Mouse (Mus musculus): ENCODE data around the gene Lgalsl.
A peak's percentile ranks its signal among the peaks of the same experiment; 100 is the strongest.

Gene Lgalsl

GRCm38 (mm10) chr11:20823961-20824360 is 6.9 kb downstream of the Lgalsl start:
- no peak for DNase-seq (ENCODE audit: low spot score)

- no peak for DNase-seq (ENCODE audit: low spot score)
Measured at GRCm38 (mm10) chr11:20823301-20823700, 7.6 kb downstream of the Lgalsl start.

- no peak for DNase-seq (ENCODE audit: low spot score)
Measured at GRCm38 (mm10) chr11:20821351-20821750, 9.5 kb downstream of the Lgalsl start.

DNA sequence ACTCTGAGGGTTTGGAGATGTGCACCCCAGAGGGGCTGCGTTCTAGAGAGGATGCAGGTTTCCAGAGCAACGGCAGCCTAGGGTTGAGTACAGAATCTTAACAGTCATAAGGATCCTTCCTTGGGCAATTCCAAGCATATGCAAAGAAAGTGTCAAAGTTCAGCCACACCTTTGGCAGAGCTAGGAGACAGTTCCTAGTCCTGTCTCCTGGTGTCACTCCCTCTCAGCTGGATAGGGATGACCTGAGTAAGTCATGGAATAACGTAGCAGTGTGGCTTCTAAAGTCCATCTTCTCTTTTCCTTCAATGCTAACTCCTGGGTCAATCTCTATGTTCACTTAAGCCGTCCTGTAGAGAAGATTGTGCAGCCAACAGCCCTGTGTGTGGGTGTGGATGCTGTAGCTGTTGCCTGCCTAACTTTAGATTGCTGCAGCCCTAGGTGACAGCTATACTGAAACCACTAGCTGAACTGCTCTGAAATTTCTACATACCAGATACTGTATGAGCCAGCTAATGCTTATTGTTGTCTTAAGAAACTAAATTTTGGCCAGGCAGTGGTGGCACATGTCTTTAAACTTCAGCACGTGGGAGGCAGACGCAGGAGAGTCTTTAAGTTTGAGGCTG is 16.8 kb downstream of the Lgalsl start:
- DNase-seq (ENCODE audit: low spot score), result no peak

- DNase-seq (ENCODE audit: low spot score), result no peak
Measured at GRCm38 (mm10) chr11:20812153-20812887, 18.5 kb downstream of the Lgalsl start.

- DNase-seq (ENCODE audit: low spot score), result no peak
Measured at GRCm38 (mm10) chr11:20806659-20807058, 24.2 kb downstream of the Lgalsl start.

GRCm38 (mm10) chr11:20805604-20806249 is 25.1 kb downstream of the Lgalsl start:
- DNase-seq (ENCODE audit: low spot score), result no peak

DNA sequence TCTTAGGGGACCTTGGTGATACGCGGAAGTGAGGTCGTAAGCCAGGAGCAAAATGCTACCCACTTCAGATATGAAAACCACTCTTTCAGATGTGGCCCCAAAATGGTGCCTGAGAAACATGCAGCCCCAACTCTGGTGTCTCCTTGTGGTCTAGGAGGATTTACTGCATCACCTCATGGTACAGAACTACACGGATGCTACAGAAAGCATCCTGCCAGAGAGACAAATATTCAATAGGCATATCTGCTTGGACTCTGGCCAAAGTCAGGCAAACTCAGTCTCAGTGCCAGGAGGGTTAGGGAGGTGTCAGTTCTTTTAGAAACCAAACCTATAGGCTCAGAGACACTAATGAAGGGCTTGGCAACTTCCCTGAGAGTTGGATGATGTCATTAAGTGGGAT is 26.4 kb downstream of the Lgalsl start:
- no peak for DNase-seq (ENCODE audit: low spot score)

DNA sequence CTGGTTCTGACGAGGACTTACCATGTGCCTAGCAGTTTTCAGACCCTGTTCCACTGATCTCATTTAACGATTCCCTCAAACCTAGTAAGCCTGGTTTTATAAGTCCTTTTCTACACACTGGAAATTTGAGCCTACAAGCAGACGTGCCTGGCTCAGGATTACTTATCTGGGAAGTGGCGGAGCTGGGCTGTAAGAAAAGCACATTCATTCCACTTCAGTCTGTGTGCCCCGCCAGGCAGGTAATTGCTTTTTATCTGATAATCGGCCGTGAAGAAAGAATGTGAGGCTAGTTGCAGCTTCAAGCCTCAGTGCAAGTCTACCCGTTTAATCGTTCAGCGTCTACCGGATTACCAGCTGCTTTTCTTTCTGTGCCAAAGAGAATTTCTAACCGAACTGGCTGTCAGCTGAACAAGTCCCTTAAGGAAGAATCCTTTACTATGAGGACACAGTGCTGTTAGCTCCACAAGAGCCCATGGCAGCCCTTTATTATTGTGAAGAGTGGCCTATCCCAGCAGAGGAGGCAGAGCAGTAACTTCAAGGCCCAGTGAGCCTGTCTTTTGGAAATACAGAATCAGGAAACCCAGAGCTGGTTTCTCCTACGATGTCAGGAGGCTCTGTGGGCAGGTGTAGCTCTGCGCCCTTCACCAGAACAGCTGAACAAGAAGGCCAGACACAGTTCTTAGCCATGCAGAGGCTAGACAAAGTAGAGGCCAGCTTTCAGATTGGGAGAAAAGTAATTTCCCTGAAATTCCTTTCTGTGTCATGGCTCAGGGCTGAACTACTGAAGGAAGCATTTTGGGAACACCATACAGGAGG is 30.4 kb downstream of the Lgalsl start:
- no peak for DNase-seq (ENCODE audit: low spot score)

- DNase-seq (ENCODE audit: low spot score), result no peak
Measured at GRCm38 (mm10) chr11:20797841-20798240, 33.0 kb downstream of the Lgalsl start.

- no peak for DNase-seq (ENCODE audit: low spot score)
Measured at GRCm38 (mm10) chr11:20795466-20795865, 35.4 kb downstream of the Lgalsl start.

- no peak for DNase-seq (ENCODE audit: low spot score)
Measured at GRCm38 (mm10) chr11:20794913-20795254, 36.0 kb downstream of the Lgalsl start.

DNA sequence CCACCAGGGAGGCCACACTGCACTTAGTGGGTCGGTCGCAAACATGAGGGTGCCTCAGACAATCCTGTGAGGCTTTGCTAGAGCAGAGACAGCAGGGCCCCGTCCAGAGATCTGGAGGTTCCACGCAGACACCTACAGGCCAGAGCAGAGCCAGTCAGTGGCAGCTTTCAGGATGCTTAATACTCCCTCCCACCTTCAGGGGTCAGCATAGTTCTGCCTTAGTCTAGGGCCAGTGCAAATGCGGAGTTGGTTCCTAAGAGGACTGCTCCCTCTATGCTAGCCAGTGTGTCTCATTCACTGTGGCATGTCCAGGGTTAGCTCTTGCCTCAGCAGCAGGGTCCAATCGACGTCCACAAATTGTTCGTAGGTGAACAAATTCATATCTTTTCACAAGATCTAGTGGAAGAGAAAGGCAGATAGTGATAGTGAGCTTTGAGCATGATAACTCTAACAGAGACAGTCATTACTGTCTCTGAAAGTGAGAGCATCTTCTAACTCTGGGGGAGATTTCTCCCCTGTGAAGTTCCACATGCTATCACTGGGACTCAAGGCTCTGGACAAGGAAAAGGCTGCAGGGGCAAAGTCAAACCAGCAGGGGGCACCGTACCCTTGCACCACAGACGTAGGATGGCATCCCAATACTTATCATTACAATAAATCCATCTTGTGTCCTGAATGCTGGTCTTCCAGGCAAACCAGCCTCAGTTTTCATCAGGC is 36.5 kb downstream of the Lgalsl start:
- peak; percentile 86 for DNase-seq (ENCODE audit: low spot score)

DNA sequence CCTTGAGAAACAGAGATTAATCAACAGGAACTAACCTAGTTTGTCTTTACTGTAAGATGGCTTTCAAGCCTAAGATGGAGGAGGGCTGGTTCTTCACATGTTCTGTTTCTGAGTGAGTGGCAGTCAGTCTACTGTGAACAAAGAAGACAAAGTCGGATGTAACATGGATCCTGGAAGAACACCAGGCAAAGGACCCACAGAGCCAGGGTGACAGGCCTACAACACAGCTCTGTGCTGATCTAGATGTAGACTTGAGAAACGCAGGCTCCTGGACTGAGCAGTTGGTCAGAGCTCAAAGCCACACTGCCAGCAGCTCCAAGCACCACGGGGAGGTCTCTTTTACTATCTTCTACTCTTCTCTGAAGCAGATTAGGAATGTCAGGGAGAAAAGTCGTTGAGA is 37.2 kb downstream of the Lgalsl start:
- DNase-seq (ENCODE audit: low spot score), result no peak

- DNase-seq (ENCODE audit: low spot score), result no peak
Measured at GRCm38 (mm10) chr11:20792667-20793066, 38.2 kb downstream of the Lgalsl start.

GRCm38 (mm10) chr11:20791334-20791733 is 39.5 kb downstream of the Lgalsl start:
- no peak for DNase-seq (ENCODE audit: low spot score)

GRCm38 (mm10) chr11:20789015-20789414 is 41.8 kb downstream of the Lgalsl start:
- DNase-seq (ENCODE audit: low spot score), result no peak

DNA sequence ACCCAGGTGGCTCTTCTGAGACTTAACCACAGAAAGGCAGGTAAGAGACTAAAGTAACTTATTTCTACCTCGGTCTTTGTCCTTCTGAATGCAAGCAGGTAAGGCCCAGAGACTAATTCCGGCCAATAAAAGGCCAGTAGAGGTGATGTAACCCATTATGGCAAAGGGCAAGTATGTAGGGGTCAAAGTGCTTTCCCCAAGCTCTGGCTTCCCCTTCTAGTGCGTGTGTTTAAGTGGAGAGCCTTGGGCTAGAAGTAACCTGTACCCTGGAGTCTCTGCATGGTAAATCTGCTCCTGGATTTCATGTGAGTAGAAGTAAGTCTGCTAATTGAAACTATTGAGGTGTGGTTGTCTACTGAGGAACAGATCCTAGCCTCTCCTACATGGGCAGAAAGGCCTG is 42.8 kb downstream of the Lgalsl start:
- no peak for DNase-seq (ENCODE audit: low spot score)

DNA sequence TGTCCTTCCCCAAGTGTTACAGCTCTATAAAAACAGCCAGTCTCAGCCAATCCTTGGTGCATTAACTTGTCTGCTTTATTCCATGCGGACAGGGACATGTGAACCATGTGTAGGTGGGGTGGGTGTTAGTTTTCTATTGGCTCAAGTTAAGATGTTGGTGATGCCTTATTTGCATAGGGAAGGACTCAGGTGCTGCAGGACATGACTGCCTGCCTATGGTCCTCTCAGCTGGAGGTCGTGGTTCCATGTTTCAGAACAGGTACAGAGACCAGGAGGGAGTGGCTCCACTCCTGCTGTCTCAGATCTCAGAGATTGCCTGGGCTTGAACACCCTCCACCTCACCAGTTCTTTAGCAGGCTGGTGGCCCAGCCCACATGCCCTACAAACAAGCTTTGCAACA is 44.7 kb downstream of the Lgalsl start:
- DNase-seq (ENCODE audit: low spot score), result no peak

- DNase-seq (ENCODE audit: low spot score), result no peak
Measured at GRCm38 (mm10) chr11:20785186-20785585, 45.7 kb downstream of the Lgalsl start.

DNA sequence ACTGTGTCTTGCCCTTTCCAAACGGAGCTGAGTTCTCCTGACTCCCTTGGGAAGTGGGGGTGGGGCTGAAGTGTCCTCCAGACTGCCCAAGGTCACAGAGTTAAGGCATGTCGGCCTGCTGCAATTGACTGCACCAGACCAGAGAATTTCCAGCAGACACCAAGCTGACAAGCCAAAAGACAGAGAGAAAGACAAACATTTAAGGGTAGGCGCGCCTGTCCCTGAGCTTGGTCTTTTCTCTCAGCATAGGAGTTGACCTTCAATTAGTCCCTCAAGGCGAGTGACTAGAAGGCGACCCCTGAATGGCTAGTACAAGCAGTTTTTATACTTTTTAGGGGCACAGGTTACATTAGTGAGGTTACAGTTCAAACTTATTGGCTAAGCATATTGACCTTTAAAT is 46.1 kb downstream of the Lgalsl start:
- DNase-seq (ENCODE audit: low spot score), result no peak

DNA sequence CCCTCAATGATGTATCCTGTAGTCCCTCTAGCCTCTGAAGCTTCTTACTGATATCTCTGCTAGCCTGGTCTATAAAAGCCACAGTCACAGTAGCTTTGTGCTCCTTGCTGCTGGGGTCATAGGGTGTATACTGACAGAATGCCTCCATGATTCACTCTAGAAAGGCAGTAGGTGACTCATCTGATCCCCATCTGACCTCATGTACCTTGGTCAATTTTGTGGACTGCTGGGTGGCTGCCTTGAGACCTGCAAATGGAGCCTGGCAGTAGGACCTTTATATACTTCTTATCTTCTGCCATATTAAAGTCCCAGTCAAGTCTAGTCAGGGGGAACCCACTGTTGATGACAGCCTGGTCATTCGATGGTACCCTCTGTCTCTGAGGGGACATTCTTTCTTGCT is 47.4 kb downstream of the Lgalsl start:
- DNase-seq (ENCODE audit: low spot score), result no peak
